20 mouse cellular contexts compared by ENCODE assay signal in genomic region chr4:35284611-35285010, GRCm38 (mm10). TPM values are rescaled to one million over a fixed set of nuclear protein-coding genes. Genes with fewer than 3 reads are reported as not detected.
DNase-seq lines count a peak whose midpoint lies in the region; ATAC-seq and TF ChIP-seq lines count a peak whose summit lies in the region.
"Had no signal": no experiment of that assay in that cellular context is flagged by ENCODE, and none has a peak within 500 bp of the region (broad histone marks: within the 10 kb centered on the region; RNA-seq: fewer than 3 reads in every experiment).

No protein-coding gene starts in this region.

- H3K4me1 ChIP-seq in embryonic facial prominence, embryonic 14.5 days (ENCODE audit: control insufficient read depth, insufficient read depth, low read length): no peaks in the 10 kb centered on the region
- no peaks in the 10 kb centered on the region for H3K4me1 ChIP-seq in embryonic facial prominence, embryonic 10.5 days
- peaks cover 2% of the 10 kb centered on the region; the same call in 1 of the 2 replicates for H3K4me1 ChIP-seq in hindbrain, embryonic 12.5 days
- no peaks in the 10 kb centered on the region for H3K4me1 ChIP-seq in midbrain, embryonic 15.5 days
- H3K4me1 ChIP-seq: embryonic facial prominence, embryonic 12.5 days; limb, embryonic 10.5 days had no signal

- TF ChIP-seq POLR2A in brain, embryonic 14.5 days (IDR thresholded peaks at IDR 0.05; ENCODE audit: borderline replicate concordance, extremely low read depth, insufficient read depth, insufficient read length, poor library complexity, severe bottlenecking): no peak

- H3K9ac ChIP-seq in embryonic facial prominence, embryonic 14.5 days (ENCODE audit: low read depth, low read length): no peak overlapping the region
- no peak overlapping the region for H3K9ac ChIP-seq in hindbrain, embryonic 12.5 days
- no peak overlapping the region for H3K9ac ChIP-seq in midbrain, embryonic 15.5 days
- H3K9ac ChIP-seq: embryonic facial prominence, embryonic 12.5 days had no signal

- no peak for ATAC-seq in embryonic facial prominence, embryonic 14.5 days (ENCODE audit: low read depth)
- ATAC-seq in hindbrain, embryonic 12.5 days (ENCODE audit: low FRiP score): peak; percentile 85
- 0 out of 2 replicates have a peak, but pooled peaks have one; percentile 50 for ATAC-seq in midbrain, embryonic 15.5 days (replicated peaks)
- ATAC-seq: CD4-positive, CD25-positive, alpha-beta regulatory T cell, adult 4 months; intestine, postnatal 0 days had no signal

- no peaks in the 10 kb centered on the region for H3K36me3 ChIP-seq in embryonic facial prominence, embryonic 14.5 days (ENCODE audit: control insufficient read depth, insufficient read depth, low read length)
- H3K36me3 ChIP-seq in embryonic facial prominence, embryonic 10.5 days (replicated peaks): no peaks in the 10 kb centered on the region
- H3K36me3 ChIP-seq in hindbrain, embryonic 12.5 days: no peaks in the 10 kb centered on the region
- no peaks in the 10 kb centered on the region for H3K36me3 ChIP-seq in midbrain, embryonic 15.5 days (replicated peaks)
- H3K36me3 ChIP-seq: embryonic facial prominence, embryonic 12.5 days; G1E; limb, embryonic 10.5 days had no signal

- H3K4me3 ChIP-seq in embryonic facial prominence, embryonic 14.5 days (ENCODE audit: low read depth, low read length): no peak overlapping the region
- H3K4me3 ChIP-seq in embryonic facial prominence, embryonic 10.5 days: no peak overlapping the region
- no peak overlapping the region for H3K4me3 ChIP-seq in hindbrain, embryonic 12.5 days
- no peak overlapping the region for H3K4me3 ChIP-seq in midbrain, embryonic 15.5 days
- H3K4me3 ChIP-seq: embryonic facial prominence, embryonic 12.5 days; layer of hippocampus, adult 2 months; limb, embryonic 10.5 days had no signal

- peaks cover 15% of the 10 kb centered on the region; the same call in 1 of the 2 replicates for H3K9me3 ChIP-seq in embryonic facial prominence, embryonic 14.5 days (ENCODE audit: control insufficient read depth, low read length)
- H3K9me3 ChIP-seq in embryonic facial prominence, embryonic 10.5 days: peaks cover 4% of the 10 kb centered on the region; the same call in 1 of the 2 replicates
- H3K9me3 ChIP-seq in hindbrain, embryonic 12.5 days (replicated peaks): 0 out of 2 replicates have a peak, but pooled peaks cover 7% of the 10 kb centered on the region
- 0 out of 2 replicates have a peak, but pooled peaks cover 3% of the 10 kb centered on the region for H3K9me3 ChIP-seq in midbrain, embryonic 15.5 days
- H3K9me3 ChIP-seq: embryonic facial prominence, embryonic 12.5 days; G1E; limb, embryonic 10.5 days had no signal

- TF ChIP-seq CTCF in brain, embryonic 14.5 days (IDR thresholded peaks at IDR 0.05; ENCODE audit: borderline replicate concordance, extremely low read depth, insufficient read depth, insufficient read length): no peak

- peak; percentile 6 for DNase-seq in embryonic facial prominence, embryonic 14.5 days (ENCODE audit: low spot score)
- no peak for DNase-seq in embryonic facial prominence, embryonic 10.5 days (ENCODE audit: low spot score)
- DNase-seq in brain, embryonic 14.5 days (ENCODE audit: low read depth): peak; percentile 90
- DNase-seq in spleen, postnatal 36 days (ENCODE audit: low spot score in 2 of 2): no peak
- no peak for DNase-seq in spleen, adult 18-20 months
- no peak for DNase-seq in cerebellum, postnatal 36 days
- DNase-seq: cerebellum, postnatal 25 days; heart, adult 11 months; heart, postnatal 4 days; lung, adult 2 months; lung, postnatal 4 days had no signal

- H3K27ac ChIP-seq in embryonic facial prominence, embryonic 14.5 days (replicated peaks; ENCODE audit: low read depth, low read length): no peak overlapping the region
- H3K27ac ChIP-seq in embryonic facial prominence, embryonic 10.5 days (replicated peaks): no peak overlapping the region
- no peak overlapping the region for H3K27ac ChIP-seq in hindbrain, embryonic 12.5 days
- H3K27ac ChIP-seq in midbrain, embryonic 15.5 days: no peak overlapping the region
- H3K27ac ChIP-seq: embryonic facial prominence, embryonic 12.5 days; layer of hippocampus, adult 2 months; limb, embryonic 10.5 days had no signal

- H3K4me2 ChIP-seq in embryonic facial prominence, embryonic 14.5 days (ENCODE audit: low read depth, low read length): no peak overlapping the region
- no peak overlapping the region for H3K4me2 ChIP-seq in hindbrain, embryonic 12.5 days (replicated peaks)
- H3K4me2 ChIP-seq in midbrain, embryonic 15.5 days: no peak overlapping the region
- H3K4me2 ChIP-seq: embryonic facial prominence, embryonic 12.5 days; liver, embryonic 11.5 days had no signal

- H3K27me3 ChIP-seq in embryonic facial prominence, embryonic 14.5 days (replicated peaks; ENCODE audit: control insufficient read depth, insufficient read depth, low read length): no peaks in the 10 kb centered on the region
- H3K27me3 ChIP-seq in embryonic facial prominence, embryonic 10.5 days (replicated peaks; ENCODE audit: low read depth, poor library complexity, severe bottlenecking): no peaks in the 10 kb centered on the region
- H3K27me3 ChIP-seq in hindbrain, embryonic 12.5 days: no peaks in the 10 kb centered on the region
- no peaks in the 10 kb centered on the region for H3K27me3 ChIP-seq in midbrain, embryonic 15.5 days (replicated peaks)
- H3K27me3 ChIP-seq: embryonic facial prominence, embryonic 12.5 days had no signal

RNA-seq across cellular contexts. Expression of gene C9orf72, which starts 58.6 kb away (rescaled TPM):
- polyA plus RNA-seq in embryonic facial prominence, embryonic 14.5 days (2014; fragmentation: Nextera tagmentation; extraction: Ambion mirVana): 14.0 and 14.3 TPM in 2 replicates
- polyA plus RNA-seq in embryonic facial prominence, embryonic 10.5 days (2016; fragmentation: Nextera tagmentation; extraction: Ambion mirVana): 14.2 and 15.9 TPM in 2 replicates
- 40.9 and 41.8 TPM in 2 replicates for polyA plus RNA-seq in brain, embryonic 14.5 days (2012; rRNA removed)
- 24.7 and 26.4 TPM in 2 replicates for polyA plus RNA-seq in hindbrain, embryonic 12.5 days (2016; fragmentation: Nextera tagmentation; extraction: Ambion mirVana)
- polyA plus RNA-seq in midbrain, embryonic 15.5 days (2015; fragmentation: Nextera tagmentation; extraction: Ambion mirVana): 50.4 and 51.4 TPM in 2 replicates

Comparison
In these comparisons a context has a peak if more than half of its experiments do, and no peak if none do; other contexts are left out.
1. DNase-seq: peak in embryonic facial prominence, embryonic 14.5 days (single experiment) and brain, embryonic 14.5 days (single experiment); none in embryonic facial prominence, embryonic 10.5 days (single experiment), spleen, postnatal 36 days (0 of 2), spleen, adult 18-20 months (0 of 2) and cerebellum, postnatal 36 days (0 of 2).